Mouse (Mus musculus) gastrocnemius, postnatal 25 days (tissue): Measurements from ENCODE around the gene Edn2. TPM values are rescaled to one million over a fixed set of nuclear protein-coding genes. Genes with fewer than 3 reads are reported as not detected.

Experiments used
- DNase-seq: peaks from one replicate; pipeline ENCODE4 v3.0.0; 2022
- long read RNA-seq, 2 experiments: library from polyadenylated mRNA; stranded (forward); transcript quantifications; one replicate each; pipeline ENCODE4 v2.0.0; 2021
- total RNA-seq, 2 experiments: library from RNA; stranded (reverse); gene quantifications; 1 replicate in 1 of 2; 2 replicates in 1 of 2; pipeline ENCODE4 v1.2.3; 2021

The Edn2 gene
- total RNA-seq = not detected
- long read RNA-seq, experiment 1 = 0 reads
- long read RNA-seq, experiment 2 = 0 reads

- DNase-seq = peak; percentile 55
Measured at GRCm38 (mm10) chr4:120161166-120161949, at the start of gene Edn2. Edn2 (plus strand) TSS chr4:120161206.

DNA sequence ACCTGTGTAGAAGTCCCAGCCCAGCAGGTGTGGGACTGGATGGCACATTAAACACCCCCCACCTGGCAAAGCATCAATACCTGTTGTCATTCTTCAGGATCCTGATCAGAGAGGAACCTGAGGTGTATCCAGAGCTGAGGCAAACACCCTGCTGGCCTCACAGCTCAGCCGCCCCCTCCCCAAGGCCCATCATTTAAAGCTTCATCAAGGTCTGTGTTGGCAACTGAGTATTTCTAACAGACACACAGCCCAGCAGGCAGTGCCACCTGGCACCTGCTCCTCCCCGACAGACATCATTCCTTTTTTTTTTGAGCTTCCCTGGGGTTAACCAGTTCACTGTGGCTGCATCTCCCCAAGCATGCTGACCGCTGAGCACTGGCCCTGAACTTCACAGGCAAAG lies 45.5 kb upstream of the Edn2 start:
- DNase-seq = no peak

DNA sequence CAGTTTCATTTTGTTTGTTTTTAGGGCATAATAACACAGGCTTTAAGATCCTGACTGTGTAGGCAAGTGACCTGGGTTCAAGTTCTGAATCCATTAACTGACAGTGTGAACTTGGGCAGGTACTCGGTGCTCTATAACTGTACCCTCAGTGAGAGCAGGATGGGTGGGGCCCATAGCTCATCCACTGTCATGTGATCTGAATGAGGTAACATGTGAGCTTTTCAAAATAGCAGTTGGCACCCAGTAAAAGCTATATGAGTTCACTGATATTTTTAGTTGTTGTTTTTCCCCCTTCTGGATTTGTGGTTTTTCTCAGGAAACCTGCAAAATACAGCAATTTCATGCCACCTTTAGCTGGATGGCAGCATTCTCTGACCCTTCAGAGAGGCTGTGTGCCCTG lies 44.7 kb upstream of the Edn2 start:
- DNase-seq = no peak

- DNase-seq = no peak
Measured at GRCm38 (mm10) chr4:120120276-120120675, 40.7 kb upstream of the Edn2 start.

DNA sequence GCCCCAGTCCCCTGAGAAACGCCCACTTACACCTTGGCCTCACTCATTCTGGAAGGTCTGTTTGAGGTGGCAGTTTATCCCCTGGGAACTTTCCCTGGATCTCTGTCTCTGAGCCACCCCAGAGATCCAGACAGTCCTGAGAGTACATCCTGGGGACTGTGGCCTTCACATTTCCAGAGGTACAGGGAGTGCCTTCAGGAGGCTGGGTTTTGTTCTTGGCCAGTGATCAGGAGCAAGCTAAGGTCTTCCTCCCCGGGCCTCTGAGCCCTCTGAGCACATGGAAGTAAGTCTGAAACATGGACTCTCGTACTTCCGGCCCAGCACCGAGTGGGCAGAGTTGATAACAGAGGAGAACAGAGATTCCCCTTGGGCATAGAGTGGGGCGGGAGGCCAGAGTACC lies 36.4 kb upstream of the Edn2 start:
- DNase-seq = no peak

GRCm38 (mm10) chr4:120126047-120126446 lies 35.0 kb upstream of the Edn2 start:
- peak; percentile 65 for DNase-seq

- no peak for DNase-seq
Measured at GRCm38 (mm10) chr4:120127333-120127732, 33.7 kb upstream of the Edn2 start.

- DNase-seq = peak; percentile 70
Measured at GRCm38 (mm10) chr4:120128033-120128432, 33.0 kb upstream of the Edn2 start.

- no peak for DNase-seq
Measured at GRCm38 (mm10) chr4:120129233-120129885, 31.6 kb upstream of the Edn2 start.

DNA sequence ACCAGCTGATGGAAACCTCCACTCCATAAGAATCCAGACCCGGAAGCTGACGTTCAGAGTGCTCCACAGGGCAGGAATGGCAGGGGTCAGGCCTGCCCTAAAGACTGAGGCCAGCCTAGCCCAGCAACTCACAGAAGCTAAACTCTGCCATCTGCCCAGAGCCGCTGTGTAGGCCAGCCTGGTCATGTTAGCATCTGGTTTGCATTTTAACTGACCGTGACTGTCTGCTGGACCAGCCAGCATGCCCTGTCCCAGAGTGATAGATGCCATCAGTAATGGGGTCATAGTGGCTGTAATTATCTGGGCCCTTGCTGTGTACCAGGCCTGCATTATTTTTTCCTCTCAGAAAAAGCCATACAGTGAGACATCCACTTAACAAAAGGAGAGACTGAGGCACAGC lies 30.1 kb upstream of the Edn2 start:
- no peak for DNase-seq

DNA sequence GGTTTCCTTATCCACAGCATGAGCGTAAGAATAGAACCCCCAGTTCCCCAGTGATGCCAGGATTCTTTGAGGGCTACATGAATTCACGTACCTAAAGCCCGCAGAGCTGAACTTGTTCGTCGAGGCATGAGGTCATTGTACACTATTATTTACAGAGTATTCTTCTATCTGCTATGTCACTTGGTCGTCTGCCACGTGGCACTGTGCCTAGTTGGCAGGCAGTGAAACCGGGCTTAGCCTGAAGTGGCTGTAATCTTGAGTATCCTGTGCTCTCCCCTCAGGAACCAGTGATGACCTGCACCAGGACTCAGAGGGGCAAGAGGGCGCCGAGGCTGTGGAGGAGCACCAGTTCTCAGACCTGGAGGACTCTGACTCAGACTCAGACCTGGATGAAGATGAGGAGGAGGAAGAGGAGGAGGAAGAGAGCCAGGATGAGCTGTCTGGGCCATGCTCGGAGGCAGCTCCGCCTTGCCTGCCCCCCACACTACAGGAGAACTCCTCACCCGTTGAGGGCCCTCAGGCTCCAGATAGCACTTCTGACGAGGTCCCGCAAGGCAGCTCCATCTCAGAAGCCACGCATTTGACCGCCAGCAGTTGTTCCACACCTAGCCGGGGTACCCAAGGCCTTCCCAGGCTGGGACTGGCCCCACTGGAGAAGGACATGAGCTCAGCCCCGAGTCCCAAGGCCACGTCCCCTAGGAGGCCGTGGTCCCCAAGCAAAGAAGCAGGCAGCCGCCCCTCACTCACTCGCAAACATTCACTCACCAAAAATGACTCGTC lies 29.4 kb upstream of the Edn2 start:
- no peak for DNase-seq

GRCm38 (mm10) chr4:120134223-120134622 lies 26.8 kb upstream of the Edn2 start:
- DNase-seq = no peak

DNA sequence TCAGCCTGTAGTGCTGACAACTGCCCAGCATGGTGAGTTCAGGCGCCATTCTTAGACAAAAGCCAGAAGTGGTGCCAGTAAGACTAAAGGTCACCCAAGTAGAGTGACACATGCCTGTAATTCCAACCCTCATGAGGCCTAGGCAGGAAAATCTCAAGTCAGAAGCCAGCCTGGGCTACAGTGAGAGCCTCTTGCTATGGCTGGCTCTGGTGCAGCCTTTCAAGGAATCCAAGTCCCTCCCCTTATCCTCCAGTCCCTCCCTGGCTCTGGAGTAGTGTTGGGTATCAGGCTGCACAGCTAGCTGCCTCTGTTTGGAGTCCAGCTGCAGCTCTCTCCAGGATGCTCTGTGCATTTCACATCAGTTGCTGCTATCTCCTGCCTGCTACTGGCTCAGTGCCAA lies 19.2 kb upstream of the Edn2 start:
- DNase-seq = no peak

DNA sequence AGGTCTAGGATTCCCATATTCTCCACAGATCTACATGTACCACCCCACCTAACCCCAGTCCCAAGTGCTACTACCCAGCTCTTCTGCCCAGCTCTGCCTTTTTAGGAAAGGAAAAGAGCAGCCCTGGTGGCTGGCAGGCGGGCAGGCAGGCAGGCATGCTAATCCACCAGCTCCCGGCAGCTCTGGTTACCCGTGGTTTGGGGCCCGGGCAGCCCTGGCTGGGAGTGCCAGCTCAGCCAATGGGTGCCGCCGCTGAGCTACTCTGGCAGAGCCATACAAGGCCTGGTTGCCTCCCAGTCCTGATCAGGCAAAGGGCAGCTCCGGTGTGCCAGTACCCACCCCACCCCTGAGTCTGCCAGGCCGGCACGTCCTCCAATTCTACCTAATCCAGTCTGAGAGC lies 18.1 kb upstream of the Edn2 start:
- peak; percentile 76 for DNase-seq

- peak; percentile 73 for DNase-seq
Measured at GRCm38 (mm10) chr4:120144343-120144742, 16.7 kb upstream of the Edn2 start.

DNA sequence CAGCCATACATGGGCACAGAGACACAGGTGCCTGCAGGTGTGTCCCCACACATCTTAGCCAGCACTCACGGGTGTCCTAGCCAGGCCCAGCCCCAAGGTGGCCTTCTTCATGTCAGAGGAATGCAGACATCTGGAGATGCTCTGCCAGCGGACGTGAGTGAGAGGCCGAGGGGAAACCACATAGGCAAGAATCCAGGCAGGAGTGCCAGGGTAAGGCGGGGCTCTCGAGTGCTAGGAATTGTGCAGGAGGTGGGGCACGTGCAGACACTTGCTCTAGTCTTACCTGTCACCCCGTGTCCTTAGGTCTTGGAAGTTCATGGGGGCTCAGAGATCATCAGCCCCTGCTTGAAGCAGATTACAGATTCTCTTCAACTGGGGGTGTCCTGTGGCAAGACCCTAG lies 15.1 kb upstream of the Edn2 start:
- DNase-seq = no peak

DNA sequence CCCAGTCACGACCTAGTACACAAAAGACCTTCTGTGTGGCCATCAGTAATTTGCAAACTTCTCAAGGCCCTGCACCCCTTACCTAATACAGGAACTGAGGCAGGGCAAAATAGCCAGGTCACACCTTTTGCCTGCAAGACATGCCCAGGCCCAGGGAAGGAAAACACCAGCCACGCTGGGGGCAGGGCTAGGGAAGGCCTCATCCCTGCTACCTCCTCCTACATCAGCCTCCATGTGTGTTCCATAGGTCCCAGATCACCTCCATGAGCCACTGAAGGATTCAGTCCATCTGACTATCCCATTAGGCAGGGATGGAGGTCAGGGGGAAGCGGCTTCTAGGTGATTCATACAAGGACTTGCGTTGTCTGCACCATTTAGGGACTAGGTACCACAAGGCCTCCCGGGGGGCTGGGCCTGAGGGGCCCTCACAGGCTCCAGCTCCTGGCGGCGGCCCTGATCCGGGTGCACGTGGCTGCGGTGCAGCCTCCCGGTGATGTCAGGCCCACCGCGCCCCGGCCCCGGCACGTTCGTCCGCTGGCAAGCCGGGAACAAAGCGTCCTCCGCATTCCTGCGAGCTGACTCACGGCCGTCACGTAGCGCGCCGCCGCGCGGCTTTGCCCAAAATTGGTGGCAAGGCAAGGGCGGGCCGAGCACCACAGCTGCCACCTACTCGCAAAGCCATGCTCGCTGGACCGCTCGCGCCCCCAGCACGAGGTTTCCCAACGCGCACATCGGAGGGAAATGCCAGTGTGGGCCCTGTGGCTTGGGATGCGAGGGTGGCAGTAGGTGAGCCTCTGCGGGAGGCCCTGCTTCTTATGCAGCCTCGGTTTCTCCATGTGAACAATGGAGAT lies 12.5 kb upstream of the Edn2 start:
- peak; percentile 68 for DNase-seq

- DNase-seq = no peak
Measured at GRCm38 (mm10) chr4:120149142-120149524, 11.9 kb upstream of the Edn2 start.

DNA sequence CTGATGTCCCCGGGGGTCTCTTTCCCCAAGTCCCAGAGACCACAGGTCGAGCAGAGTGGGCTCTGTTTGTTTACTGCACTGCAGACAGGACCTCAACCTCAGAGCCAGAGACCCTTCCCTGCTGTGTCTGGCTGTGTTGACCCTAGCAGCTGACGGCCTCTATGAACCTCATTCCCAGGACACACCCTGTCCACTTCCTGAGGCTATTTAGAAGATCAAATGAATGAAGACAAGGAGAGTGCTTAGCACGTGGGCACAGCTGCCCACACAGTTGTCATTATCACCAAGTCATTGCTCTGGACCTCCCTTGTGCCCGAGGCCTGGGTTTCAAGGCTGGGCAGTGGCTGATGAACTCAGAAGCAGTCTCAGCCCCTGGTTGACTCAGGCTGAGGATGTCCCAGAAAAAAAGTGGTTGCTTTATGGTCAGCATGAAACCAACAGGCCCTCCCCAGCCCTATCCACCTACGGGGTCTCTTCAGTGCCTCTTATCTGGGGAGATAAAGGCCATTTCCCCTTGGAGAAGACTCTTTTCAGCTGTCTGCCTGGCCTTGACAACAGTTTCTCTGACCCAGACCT lies 10.6 kb upstream of the Edn2 start:
- no peak for DNase-seq

- DNase-seq = no peak
Measured at GRCm38 (mm10) chr4:120151906-120152305, 9.1 kb upstream of the Edn2 start.

- DNase-seq = no peak
Measured at GRCm38 (mm10) chr4:120152648-120153047, 8.4 kb upstream of the Edn2 start.

DNA sequence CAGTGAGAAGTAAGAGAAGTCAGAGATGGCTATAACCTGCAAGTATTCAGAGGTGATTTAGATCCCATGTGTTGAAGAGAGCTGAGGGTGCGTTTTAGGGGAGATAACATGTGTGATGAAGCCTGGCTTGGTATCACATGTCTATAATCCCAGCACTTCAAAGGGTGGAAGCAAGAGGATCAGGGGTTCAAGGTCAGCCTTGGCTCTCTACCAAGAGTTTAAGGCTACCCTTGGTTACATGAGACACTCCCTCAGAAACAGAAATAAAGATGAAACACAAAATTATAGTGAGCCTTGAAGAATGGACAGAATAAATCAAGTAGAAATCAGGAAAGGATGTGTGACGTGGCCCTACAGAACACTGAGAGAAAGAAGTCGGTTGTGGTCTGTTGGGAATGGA lies 7.3 kb upstream of the Edn2 start:
- no peak for DNase-seq
